ENCODE assay signal across 26 mouse cellular contexts in the genomic region with DNA sequence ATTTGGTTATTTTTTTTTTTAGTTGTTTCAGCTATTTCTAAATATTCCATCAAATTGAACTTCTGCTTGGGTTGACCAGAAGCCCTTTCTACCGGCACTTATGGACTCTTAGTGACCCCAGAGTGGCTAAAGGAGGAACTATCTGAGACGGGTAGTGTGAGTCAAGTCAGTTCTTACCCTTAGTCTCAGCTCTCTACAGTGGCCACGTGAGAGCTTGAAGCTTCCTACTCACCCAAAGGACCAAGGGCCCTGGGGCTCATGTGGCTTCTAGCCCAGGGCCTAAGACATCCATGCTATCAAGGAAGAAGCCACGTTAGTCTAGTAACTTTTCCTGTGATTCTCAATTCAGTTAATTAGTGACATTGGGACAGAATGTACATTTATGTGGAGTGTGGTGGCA.
DNase-seq lines count a peak whose midpoint lies in the region; ATAC-seq and TF ChIP-seq lines count a peak whose summit lies in the region.
"Had no signal": no experiment of that assay in that cellular context is flagged by ENCODE, and none has a peak within 500 bp of the region (broad histone marks: within the 10 kb centered on the region; RNA-seq: fewer than 3 reads in every experiment).

No protein-coding gene starts in this region.

- H3K4me2 ChIP-seq in liver, embryonic 15.5 days: no peak overlapping the region
- no peak overlapping the region for H3K4me2 ChIP-seq in liver, embryonic 12.5 days
- H3K4me2 ChIP-seq in liver, postnatal 0 days (ENCODE audit: low read depth, low read length): no peak overlapping the region
- no peak overlapping the region for H3K4me2 ChIP-seq in hindbrain, embryonic 14.5 days (replicated peaks)
- H3K4me2 ChIP-seq: embryonic facial prominence, embryonic 15.5 days; forebrain, embryonic 12.5 days; heart, embryonic 13.5 days; lung, embryonic 15.5 days; neural tube, embryonic 13.5 days had no signal

- WGBS in liver, embryonic 15.5 days (ENCODE audit: insufficient replicate concordance): 42% methylated on average over 4 of the region's 4 CpGs
- WGBS in liver, embryonic 12.5 days (ENCODE audit: insufficient replicate concordance): 43% methylated on average over 4 of the region's 4 CpGs
- 84% methylated on average over 4 of the region's 4 CpGs for WGBS in lung, adult 2 months
- WGBS in liver, postnatal 0 days (ENCODE audit: insufficient replicate concordance): 57% methylated on average over 4 of the region's 4 CpGs
- WGBS in hindbrain, embryonic 14.5 days: 92% methylated on average over 4 of the region's 4 CpGs

- 0 out of 2 replicates have a peak, but pooled peaks have one; percentile 40 for ATAC-seq in liver, embryonic 15.5 days (ENCODE audit: insufficient read depth)
- ATAC-seq in liver, embryonic 12.5 days: no peak
- peak; percentile 64 for ATAC-seq in liver, postnatal 0 days
- ATAC-seq in monocyte, adult 5-6 weeks (replicated peaks; ENCODE audit: insufficient number of reproducible peaks, low FRiP score, low TSS enrichment, poor library complexity, severe bottlenecking): peak; percentile 77
- no peak for ATAC-seq in hindbrain, embryonic 14.5 days (ENCODE audit: low FRiP score)
- ATAC-seq: hindbrain, embryonic 16.5 days; midbrain, embryonic 16.5 days had no signal

- H3K27me3 ChIP-seq in liver, embryonic 15.5 days: no peaks in the 10 kb centered on the region
- H3K27me3 ChIP-seq in liver, embryonic 12.5 days (replicated peaks): no peaks in the 10 kb centered on the region
- no peaks in the 10 kb centered on the region for H3K27me3 ChIP-seq in liver, postnatal 0 days (ENCODE audit: insufficient read depth, low read length)
- no peaks in the 10 kb centered on the region for H3K27me3 ChIP-seq in hindbrain, embryonic 14.5 days (ENCODE audit: control insufficient read depth, insufficient read depth, low read length)
- H3K27me3 ChIP-seq: embryonic facial prominence, embryonic 15.5 days; forebrain, embryonic 12.5 days; heart, embryonic 13.5 days; lung, embryonic 15.5 days; neural tube, embryonic 13.5 days had no signal

- H3K36me3 ChIP-seq in liver, embryonic 15.5 days (replicated peaks): no peaks in the 10 kb centered on the region
- no peaks in the 10 kb centered on the region for H3K36me3 ChIP-seq in liver, embryonic 12.5 days
- H3K36me3 ChIP-seq in liver, postnatal 0 days (replicated peaks; ENCODE audit: insufficient read depth, low read length): no peaks in the 10 kb centered on the region
- no peaks in the 10 kb centered on the region for H3K36me3 ChIP-seq in hindbrain, embryonic 14.5 days (replicated peaks; ENCODE audit: control insufficient read depth, insufficient read depth)
- H3K36me3 ChIP-seq: embryonic facial prominence, embryonic 10.5 days; embryonic facial prominence, embryonic 15.5 days; forebrain, embryonic 12.5 days; heart, embryonic 13.5 days; hindbrain, embryonic 10.5 days; lung, embryonic 15.5 days; neural tube, embryonic 13.5 days had no signal

- H3K9ac ChIP-seq in liver, embryonic 15.5 days: no peak overlapping the region
- no peak overlapping the region for H3K9ac ChIP-seq in liver, embryonic 12.5 days
- H3K9ac ChIP-seq in liver, postnatal 0 days (replicated peaks): no peak overlapping the region
- no peak overlapping the region for H3K9ac ChIP-seq in hindbrain, embryonic 14.5 days
- H3K9ac ChIP-seq: embryonic facial prominence, embryonic 15.5 days; forebrain, embryonic 12.5 days; forebrain, postnatal 0 days; heart, embryonic 13.5 days; lung, embryonic 15.5 days; neural tube, embryonic 13.5 days had no signal

- no peak overlapping the region for H3K27ac ChIP-seq in liver, embryonic 15.5 days (replicated peaks)
- H3K27ac ChIP-seq in liver, embryonic 12.5 days: no peak overlapping the region
- H3K27ac ChIP-seq in liver, postnatal 0 days (ENCODE audit: low read depth): peak overlapping the region; percentile 39; the same call in 1 of the 2 replicates
- H3K27ac ChIP-seq in hindbrain, embryonic 14.5 days: no peak overlapping the region
- H3K27ac ChIP-seq: embryonic facial prominence, embryonic 10.5 days; embryonic facial prominence, embryonic 15.5 days; forebrain, embryonic 12.5 days; heart, embryonic 13.5 days; hindbrain, embryonic 10.5 days; layer of hippocampus, adult 2 months; lung, embryonic 15.5 days; neural tube, embryonic 13.5 days had no signal

- TF ChIP-seq CTCF in lung, adult 2 months (IDR thresholded peaks at IDR 0.05; ENCODE audit: insufficient read depth, low read length): no peak
- no peak for TF ChIP-seq CTCF in liver, postnatal 0 days (IDR thresholded peaks at IDR 0.05; ENCODE audit: low read depth)

- no peak for TF ChIP-seq POLR2A in lung, adult 2 months (IDR thresholded peaks at IDR 0.05; ENCODE audit: borderline replicate concordance, extremely low read depth, low read depth, low read length)

- no peak overlapping the region for H3K4me3 ChIP-seq in liver, embryonic 15.5 days (replicated peaks)
- no peak overlapping the region for H3K4me3 ChIP-seq in liver, embryonic 12.5 days
- H3K4me3 ChIP-seq in lung, adult 2 months (replicated peaks; ENCODE audit: extremely low read depth, low read depth, low read length): no peak overlapping the region
- H3K4me3 ChIP-seq in liver, postnatal 0 days (ENCODE audit: low read depth, low read length): no peak overlapping the region
- H3K4me3 ChIP-seq in hindbrain, embryonic 14.5 days (replicated peaks; ENCODE audit: low read length): no peak overlapping the region
- H3K4me3 ChIP-seq: embryonic facial prominence, embryonic 10.5 days; embryonic facial prominence, embryonic 15.5 days; forebrain, embryonic 12.5 days; heart, embryonic 13.5 days; hindbrain, embryonic 10.5 days; layer of hippocampus, adult 2 months; lung, embryonic 15.5 days; neural tube, embryonic 13.5 days had no signal

- H3K4me1 ChIP-seq in liver, embryonic 15.5 days (replicated peaks): no peaks in the 10 kb centered on the region
- no peaks in the 10 kb centered on the region for H3K4me1 ChIP-seq in liver, embryonic 12.5 days
- H3K4me1 ChIP-seq in lung, adult 2 months (ENCODE audit: control insufficient read depth, insufficient read depth, low read length): no peaks in the 10 kb centered on the region
- no peaks in the 10 kb centered on the region for H3K4me1 ChIP-seq in liver, postnatal 0 days (ENCODE audit: insufficient read depth)
- no peaks in the 10 kb centered on the region for H3K4me1 ChIP-seq in hindbrain, embryonic 14.5 days (replicated peaks; ENCODE audit: control insufficient read depth, insufficient read depth, low read length)
- H3K4me1 ChIP-seq: embryonic facial prominence, embryonic 10.5 days; embryonic facial prominence, embryonic 15.5 days; forebrain, embryonic 12.5 days; heart, embryonic 13.5 days; hindbrain, embryonic 10.5 days; neural tube, embryonic 13.5 days had no signal

- DNase-seq in lung, postnatal 36 days: peak; percentile 50
- DNase-seq in lung, adult 2 months: no peak
- no peak for DNase-seq in liver, postnatal 0 days
- no peak for DNase-seq in yolk sac, embryonic 10.5 days (ENCODE audit: low spot score)
- no peak for DNase-seq in hindbrain, embryonic 14.5 days (ENCODE audit: low spot score)
- DNase-seq: adrenal gland, postnatal 25 days; cerebellum, adult 2 months; cerebellum, postnatal 14 days; heart, postnatal 10 days; kidney, adult 18-20 months; kidney, postnatal 36 days; left cerebral cortex, postnatal 4 days had no signal

- no peaks in the 10 kb centered on the region for H3K9me3 ChIP-seq in liver, embryonic 15.5 days (replicated peaks)
- no peaks in the 10 kb centered on the region for H3K9me3 ChIP-seq in liver, embryonic 12.5 days (replicated peaks)
- H3K9me3 ChIP-seq in liver, postnatal 0 days (ENCODE audit: low read length): no peaks in the 10 kb centered on the region
- H3K9me3 ChIP-seq in hindbrain, embryonic 14.5 days (ENCODE audit: control insufficient read depth, low read length): no peaks in the 10 kb centered on the region
- H3K9me3 ChIP-seq: embryonic facial prominence, embryonic 10.5 days; embryonic facial prominence, embryonic 15.5 days; forebrain, embryonic 12.5 days; heart, embryonic 13.5 days; hindbrain, embryonic 10.5 days; lung, embryonic 15.5 days; neural tube, embryonic 13.5 days had no signal

- TF ChIP-seq EP300 in liver, postnatal 0 days (IDR thresholded peaks at IDR 0.05; ENCODE audit: low read depth): no peak

Comparison
In these comparisons a context has a peak if more than half of its experiments do, and no peak if none do; other contexts are left out.
1. ATAC-seq: peak in liver, embryonic 15.5 days (single experiment), liver, postnatal 0 days (single experiment) and monocyte, adult 5-6 weeks (single experiment); none in liver, embryonic 12.5 days (single experiment) and hindbrain, embryonic 14.5 days (single experiment).